Mouse (Mus musculus) hindbrain, postnatal 0 days (tissue): ENCODE results near the gene Olfr298. TPM values are rescaled to one million over a fixed set of nuclear protein-coding genes. Genes with fewer than 3 reads are reported as not detected.

Source experiments
- ATAC-seq: fragments of 200-750 bp; cut with Nextera tagmentation; 2 replicates; pipeline ENCODE4 v1.8.0; 2017; ENCODE audit warnings: mild to moderate bottlenecking, moderate TSS enrichment, moderate library complexity
- DNase-seq: peaks from one replicate; pipeline ENCODE4 v3.0.0-alpha.2; 2015; ENCODE audit warnings: low spot score
- H3K27ac ChIP-seq: fragments of 300-500 bp; sonication (generic); 2 replicates; pipeline ENCODE4 v1.5.1; 2014; ENCODE audit warnings: mild to moderate bottlenecking
- H3K27me3 ChIP-seq: fragments of 300-500 bp; sonication (generic); 2 replicates; pipeline ENCODE4 v1.6.1; 2014; ENCODE audit warnings: low read length, mixed read lengths; ENCODE audit not compliant: insufficient read depth
- H3K36me3 ChIP-seq: fragments of 300-500 bp; sonication (generic); 2 replicates; pipeline ENCODE4 v1.6.1; 2014; ENCODE audit warnings: low read length, mixed read lengths; ENCODE audit not compliant: insufficient read depth
- H3K4me1 ChIP-seq: fragments of 300-500 bp; sonication (generic); 2 replicates; pipeline ENCODE4 v1.6.1; 2014; ENCODE audit warnings: antibody characterized with exemption, low read length, mixed read lengths; ENCODE audit not compliant: insufficient read depth
- H3K4me2 ChIP-seq: fragments of 300-500 bp; sonication (generic); 2 replicates; pipeline ENCODE4 v1.6.1; 2014; ENCODE audit warnings: low read depth, mild to moderate bottlenecking, low read length, moderate library complexity, mixed read lengths
- H3K4me3 ChIP-seq: fragments of 300-500 bp; sonication (generic); 2 replicates; pipeline ENCODE4 v1.5.1; 2014; ENCODE audit warnings: low read length
- H3K9ac ChIP-seq: fragments of 300-500 bp; sonication (generic); replicated peaks from 2 replicates; pipeline ENCODE4 v1.6.1; 2014; ENCODE audit warnings: mild to moderate bottlenecking, low read length, moderate library complexity, mixed read lengths
- H3K9me3 ChIP-seq: fragments of 300-500 bp; sonication (generic); 2 replicates; pipeline ENCODE4 v1.6.1; 2016; ENCODE audit warnings: low read length, mixed read lengths
- CTCF ChIP-seq: IDR thresholded peaks from 2 replicates; pipeline ENCODE4 v1.5.1; 2016; ENCODE audit warnings: antibody characterized with exemption, control low read depth, low read depth
- WGBS: fragments of 180-500 bp; shearing (Covaris S2); extraction: QIAGEN DNeasy Blood & Tissue Kit; methylation state at CpG from one replicate; pipeline ENCODE4 v1.1.7; 2014; 5-methylcytosine and 5-hydroxymethylcytosine counted together
- polyA plus RNA-seq: library from polyadenylated mRNA; unstranded; fragments of >200 nt; fragmentation: Nextera tagmentation; extraction: Ambion mirVana; gene quantifications from 2 replicates; pipeline ENCODE4 v1.2.1, GENCODE M21; 2015
- total RNA-seq: library from RNA; depleted of rRNA; stranded (reverse); fragments of >200 nt; gene quantifications from 2 replicates; pipeline ENCODE4 v1.2.3, GENCODE M21; 2014; rRNA removed

Gene Olfr298
- not detected in 2 replicates for total RNA-seq
- not detected in 2 replicates for polyA plus RNA-seq

DNA sequence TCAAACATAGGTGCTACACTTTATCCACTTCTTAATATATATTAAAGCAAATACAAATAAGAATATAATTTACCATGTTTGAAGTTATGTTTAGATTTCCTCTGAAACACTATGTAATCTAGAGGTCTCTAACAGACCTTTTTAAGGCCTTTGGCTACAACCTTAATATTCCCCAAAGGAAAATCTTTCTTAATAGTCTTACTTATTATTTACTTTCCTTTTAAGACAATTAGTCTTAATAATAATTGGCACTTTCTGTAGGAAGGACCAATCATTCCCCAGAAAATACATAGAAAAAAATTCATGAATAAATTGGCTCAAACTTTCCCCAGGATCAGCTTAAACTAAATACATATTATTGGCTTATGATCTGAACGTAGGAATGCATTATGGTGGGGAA, at the start of gene Olfr298:
Olfr298 (minus strand) TSS at position 101 of the 400 bp plus-strand sequence.
- H3K9ac ChIP-seq: no peak within 1 kb of the TSS
- no peak within 1 kb of the TSS for H3K4me2 ChIP-seq
- H3K27ac ChIP-seq: no peak within 1 kb of the TSS
- WGBS: 81% methylated on average over 1 of the region's 1 CpGs
- H3K36me3 ChIP-seq: no peaks in the 10 kb centered on the region
- no peaks in the 10 kb centered on the region for H3K4me1 ChIP-seq
- H3K4me3 ChIP-seq: no peak within 1 kb of the TSS
- ATAC-seq (no peak), DNase-seq (no peak)
- H3K27me3 ChIP-seq: no peaks in the 10 kb centered on the region
- no peak for TF ChIP-seq CTCF
- H3K9me3 ChIP-seq: no peaks in the 10 kb centered on the region

DNA sequence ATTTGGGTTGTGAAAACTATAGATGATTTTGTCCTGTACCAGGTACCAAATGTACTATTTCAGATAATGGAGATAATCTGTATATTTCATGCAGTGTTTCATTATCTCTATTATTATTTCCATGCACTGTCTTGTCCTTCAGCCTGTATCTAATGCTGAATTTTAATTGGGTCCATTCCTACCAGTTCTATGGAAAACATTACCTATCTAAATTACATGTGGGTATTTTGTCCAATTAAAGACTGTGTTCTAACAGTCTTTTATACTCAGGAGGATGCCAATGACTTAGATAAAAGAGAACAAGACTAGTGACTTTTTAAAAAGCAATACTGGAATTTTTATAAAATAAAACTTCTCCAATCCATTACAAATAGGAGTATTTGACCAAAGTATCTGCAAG, 27.4 kb upstream of the Olfr298 start, which contains the start of gene Olfr297:
Olfr297 (plus strand) TSS at position 301 of the 400 bp plus-strand sequence.
- no peak within 1 kb of the TSS for H3K4me2 ChIP-seq
- no peak within 1 kb of the TSS for H3K4me3 ChIP-seq
- H3K4me1 ChIP-seq: no peaks in the 10 kb centered on the region
- H3K36me3 ChIP-seq: no peaks in the 10 kb centered on the region
- no peak within 1 kb of the TSS for H3K9ac ChIP-seq
- no peak for DNase-seq
- no peak within 1 kb of the TSS for H3K27ac ChIP-seq
- no peak for TF ChIP-seq CTCF
- ATAC-seq: no peak
- no peaks in the 10 kb centered on the region for H3K9me3 ChIP-seq
- H3K27me3 ChIP-seq: no peaks in the 10 kb centered on the region

DNA sequence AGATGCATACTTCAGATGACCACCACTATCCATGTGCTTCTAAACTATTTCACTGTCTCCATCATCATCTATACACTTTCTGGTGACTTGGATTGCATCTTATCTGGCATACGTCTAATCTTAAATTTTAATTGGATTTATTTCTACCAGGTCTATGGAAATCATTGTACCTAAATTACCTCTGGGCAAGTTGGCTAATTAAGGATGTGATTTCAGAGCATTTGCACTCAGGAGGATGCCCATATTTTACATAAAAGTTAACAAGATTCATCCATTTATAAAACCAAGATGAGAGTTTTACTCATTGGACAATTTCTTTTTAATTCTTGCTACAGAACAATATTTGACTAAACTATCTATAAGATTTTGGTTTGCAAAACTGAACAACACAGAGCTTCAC, 32.7 kb downstream of the Olfr298 start, which contains the start of gene Olfr299:
Olfr299 (plus strand) TSS at position 301 of the 400 bp plus-strand sequence.
- 72% methylated on average over 1 of the region's 1 CpGs for WGBS

More for the DNA sequence above, 32.7 kb downstream of the Olfr298 start, which contains the start of gene Olfr299:
- H3K36me3 ChIP-seq: no peaks in the 10 kb centered on the region
- no peak within 1 kb of the TSS for H3K4me3 ChIP-seq
- no peaks in the 10 kb centered on the region for H3K27me3 ChIP-seq
- no peaks in the 10 kb centered on the region for H3K9me3 ChIP-seq
- TF ChIP-seq CTCF: no peak
- DNase-seq (no peak), ATAC-seq (no peak)
- H3K9ac ChIP-seq: no peak within 1 kb of the TSS
- H3K27ac ChIP-seq: no peak within 1 kb of the TSS
- no peak within 1 kb of the TSS for H3K4me2 ChIP-seq
- H3K4me1 ChIP-seq: no peaks in the 10 kb centered on the region

Other genes with a start within 250 kb of the Olfr298 start
- not detected in 2 replicates for gene Vmn2r76, start 246.2 kb downstream of the Olfr298 start, total RNA-seq
- not detected in 2 replicates for gene Vmn2r76, start 246.2 kb downstream of the Olfr298 start, polyA plus RNA-seq
- not detected in 2 replicates for gene Olfr310, start 215.3 kb downstream of the Olfr298 start, total RNA-seq
- not detected in 2 replicates for gene Olfr310, start 215.3 kb downstream of the Olfr298 start, polyA plus RNA-seq
- not detected in 2 replicates for gene Olfr309, start 178.8 kb downstream of the Olfr298 start, total RNA-seq
- gene Olfr309, start 178.8 kb downstream of the Olfr298 start, polyA plus RNA-seq: not detected in 2 replicates
- gene Olfr308, start 166.9 kb downstream of the Olfr298 start, total RNA-seq: not detected in 2 replicates
- not detected in 2 replicates for gene Olfr308, start 166.9 kb downstream of the Olfr298 start, polyA plus RNA-seq
- gene Olfr307, start 154.9 kb downstream of the Olfr298 start, total RNA-seq: not detected in 2 replicates
- not detected in 2 replicates for gene Olfr307, start 154.9 kb downstream of the Olfr298 start, polyA plus RNA-seq
- gene Olfr305, start 125.6 kb downstream of the Olfr298 start, total RNA-seq: not detected in 2 replicates
- gene Olfr305, start 125.6 kb downstream of the Olfr298 start, polyA plus RNA-seq: not detected in 2 replicates
- not detected in 2 replicates for gene Olfr304, start 105.8 kb downstream of the Olfr298 start, total RNA-seq
- gene Olfr304, start 105.8 kb downstream of the Olfr298 start, polyA plus RNA-seq: not detected in 2 replicates
- not detected in 2 replicates for gene Olfr303, start 94.7 kb downstream of the Olfr298 start, total RNA-seq
- gene Olfr303, start 94.7 kb downstream of the Olfr298 start, polyA plus RNA-seq: not detected in 2 replicates
- gene Olfr301, start 88.6 kb downstream of the Olfr298 start, total RNA-seq: not detected in 2 replicates
- not detected in 2 replicates for gene Olfr301, start 88.6 kb downstream of the Olfr298 start, polyA plus RNA-seq
- not detected in 2 replicates for gene Olfr299, start 32.6 kb downstream of the Olfr298 start, total RNA-seq
- not detected in 2 replicates for gene Olfr299, start 32.6 kb downstream of the Olfr298 start, polyA plus RNA-seq
- gene Olfr297, start 27.5 kb upstream of the Olfr298 start, total RNA-seq: not detected in 2 replicates
- gene Olfr297, start 27.5 kb upstream of the Olfr298 start, polyA plus RNA-seq: not detected in 2 replicates
- not detected in 2 replicates for gene Olfr295, start 91.4 kb upstream of the Olfr298 start, total RNA-seq
- not detected in 2 replicates for gene Olfr295, start 91.4 kb upstream of the Olfr298 start, polyA plus RNA-seq
- not detected in 2 replicates for gene Olfr294, start 124.2 kb upstream of the Olfr298 start, total RNA-seq
- gene Olfr294, start 124.2 kb upstream of the Olfr298 start, polyA plus RNA-seq: not detected in 2 replicates
- gene Olfr293, start 156.6 kb upstream of the Olfr298 start, total RNA-seq: not detected in 2 replicates
- not detected in 2 replicates for gene Olfr293, start 156.6 kb upstream of the Olfr298 start, polyA plus RNA-seq
- not detected in 2 replicates for gene Olfr292, start 195.8 kb upstream of the Olfr298 start, total RNA-seq
- not detected in 2 replicates for gene Olfr292, start 195.8 kb upstream of the Olfr298 start, polyA plus RNA-seq